Mouse (Mus musculus) cortical plate, adult 2 months (tissue): ENCODE measurements at regions not wholly inside any gene's neighbourhood (a gene's known extent, or its start where the extent isn't known, plus 50 kb on each side); places are given as distances from the start of the nearest gene placed in this dataset.

Source experiments
- H3K27ac ChIP-seq: fragments of 200-500 bp; 2 replicates; pipeline ENCODE4 v1.5.1; 2012; ENCODE audit warnings: low read length, control low read depth, inconsistent platforms; ENCODE audit not compliant: insufficient read depth
- H3K4me1 ChIP-seq: fragments of 200-500 bp; 2 replicates; pipeline ENCODE4 v1.6.1; 2011; ENCODE audit warnings: low read length; ENCODE audit not compliant: control insufficient read depth, insufficient read depth
- H3K4me3 ChIP-seq: fragments of 200-500 bp; 2 replicates; pipeline ENCODE4 v1.5.1; 2011; ENCODE audit warnings: mild to moderate bottlenecking, low read length, control low read depth; ENCODE audit not compliant: insufficient read depth
- CTCF ChIP-seq: fragments of 200-500 bp; IDR thresholded peaks from 2 replicates; pipeline ENCODE4 v1.5.1; 2011; ENCODE audit warnings: mild to moderate bottlenecking, control low read depth, low read length; ENCODE audit not compliant: insufficient read depth; ENCODE audit errors: extremely low read depth
- POLR2A ChIP-seq: fragments of 200-500 bp; IDR thresholded peaks from 2 replicates; pipeline ENCODE4 v1.6.1; 2011; ENCODE audit warnings: mild to moderate bottlenecking, low read length, control low read depth; ENCODE audit not compliant: insufficient read depth; ENCODE audit errors: extremely low read depth

DNA sequence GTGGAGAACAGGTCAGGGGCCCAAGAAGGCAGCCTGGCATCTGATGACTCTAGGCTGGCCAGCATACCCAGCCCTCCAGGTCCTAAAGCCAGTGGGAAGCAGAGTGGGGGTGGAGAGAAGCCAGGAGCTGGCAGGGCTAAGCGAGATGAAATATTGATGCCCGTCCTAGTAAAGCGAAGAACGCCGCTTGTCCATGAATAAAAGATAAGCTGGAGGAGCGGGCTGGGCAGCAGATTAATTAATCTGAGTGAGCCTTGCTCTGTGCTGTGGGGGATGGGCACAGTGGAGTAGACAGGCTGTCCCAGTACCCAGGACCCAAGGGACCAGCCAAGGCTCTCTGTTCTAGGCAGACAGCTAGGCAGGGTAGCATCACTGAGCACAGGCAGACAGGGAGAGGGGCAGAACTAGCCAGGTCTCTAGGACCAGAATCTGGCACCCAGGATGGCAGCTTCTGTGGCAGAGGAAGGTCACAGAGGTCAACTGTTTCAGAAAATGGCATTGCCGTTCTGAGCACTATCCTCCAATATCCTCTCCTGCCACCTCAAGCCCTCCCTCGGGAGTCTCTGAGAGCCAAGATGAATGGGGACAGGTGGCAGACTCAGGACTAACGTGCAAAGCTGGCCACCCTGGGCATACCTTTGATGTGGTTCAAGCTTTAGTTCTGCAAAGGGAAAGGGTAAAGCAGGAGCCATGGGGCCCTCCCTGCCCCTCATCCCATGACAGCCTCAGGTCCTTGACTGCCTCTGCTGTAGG lies 73.0 kb upstream of the Thy1 start:
- no peak for TF ChIP-seq CTCF
- TF ChIP-seq POLR2A = no peak
- H3K4me3 ChIP-seq = no peak overlapping the region
- H3K27ac ChIP-seq = no peak overlapping the region
- no peaks in the 10 kb centered on the region for H3K4me1 ChIP-seq

DNA sequence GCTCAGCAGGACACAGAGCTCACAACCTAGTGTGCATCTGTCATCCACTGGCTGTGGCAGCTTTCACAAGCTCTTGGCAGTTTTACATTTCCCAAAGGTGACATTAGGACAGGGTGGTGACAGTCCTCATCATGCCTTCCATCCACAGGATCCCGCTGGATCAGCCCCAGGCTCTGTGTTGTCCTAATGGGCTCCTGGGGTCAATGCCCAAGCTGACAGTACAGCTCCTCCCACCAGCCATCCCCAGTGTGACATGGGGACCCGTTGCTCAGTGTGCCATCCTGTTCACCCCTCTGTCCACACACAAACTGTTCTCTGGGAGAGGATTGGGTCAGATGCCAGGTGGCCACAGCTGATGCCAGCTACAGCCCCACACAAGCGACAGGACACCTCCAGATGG lies 72.3 kb upstream of the Thy1 start:
- no peak for TF ChIP-seq POLR2A
- no peak overlapping the region for H3K4me3 ChIP-seq
- no peaks in the 10 kb centered on the region for H3K4me1 ChIP-seq

DNA sequence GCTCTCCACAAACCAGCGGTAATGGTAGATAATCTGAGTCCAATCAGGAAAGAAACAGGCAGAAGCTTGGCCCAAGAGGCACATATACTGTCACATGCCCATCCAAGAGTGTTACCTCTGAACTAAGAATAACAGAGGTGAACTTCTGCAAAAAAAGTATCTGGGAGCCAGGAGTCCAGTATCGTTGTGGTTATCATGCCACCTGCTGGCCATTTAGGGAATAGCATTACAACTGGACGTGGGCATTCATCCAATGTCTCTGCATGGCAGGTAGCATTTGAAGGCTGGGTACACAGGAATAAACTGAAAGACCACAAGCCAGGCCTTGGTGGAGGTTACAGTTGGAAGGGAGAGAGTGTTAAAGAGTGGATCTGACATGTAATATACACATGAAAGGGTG lies 70.9 kb upstream of the Thy1 start:
- Histone ChIP-seq H3K4me3 (no peak overlapping the region), H3K4me1 (no peaks in the 10 kb centered on the region), H3K27ac (no peak overlapping the region)
- peak; percentile 85 for TF ChIP-seq CTCF
- no peak for TF ChIP-seq POLR2A

More for the DNA sequence above, 72.3 kb upstream of the Thy1 start:
- no peak overlapping the region for H3K27ac ChIP-seq

DNA sequence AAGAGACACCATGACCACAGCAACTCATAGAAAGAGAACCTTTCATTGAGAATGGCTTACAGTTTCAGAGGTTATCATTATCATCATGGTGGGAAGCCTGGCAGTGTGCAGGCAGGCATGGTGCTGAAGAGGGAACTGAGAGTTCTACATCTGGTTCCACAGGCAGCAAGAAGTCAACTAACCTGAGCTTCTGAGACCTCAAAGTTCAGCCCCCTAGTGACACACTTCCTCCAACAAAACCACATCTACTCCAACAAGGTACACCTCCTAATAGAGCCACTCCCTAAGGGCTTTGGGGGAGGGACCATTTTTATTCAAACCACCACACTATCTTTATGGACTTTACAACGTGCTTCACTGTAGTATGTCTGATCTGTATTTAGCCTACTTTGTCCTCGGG lies 67.8 kb upstream of the Thy1 start:
- no peaks in the 10 kb centered on the region for H3K4me1 ChIP-seq
- H3K27ac ChIP-seq = no peak overlapping the region
- no peak overlapping the region for H3K4me3 ChIP-seq
- TF ChIP-seq POLR2A (no peak), CTCF (no peak)

DNA sequence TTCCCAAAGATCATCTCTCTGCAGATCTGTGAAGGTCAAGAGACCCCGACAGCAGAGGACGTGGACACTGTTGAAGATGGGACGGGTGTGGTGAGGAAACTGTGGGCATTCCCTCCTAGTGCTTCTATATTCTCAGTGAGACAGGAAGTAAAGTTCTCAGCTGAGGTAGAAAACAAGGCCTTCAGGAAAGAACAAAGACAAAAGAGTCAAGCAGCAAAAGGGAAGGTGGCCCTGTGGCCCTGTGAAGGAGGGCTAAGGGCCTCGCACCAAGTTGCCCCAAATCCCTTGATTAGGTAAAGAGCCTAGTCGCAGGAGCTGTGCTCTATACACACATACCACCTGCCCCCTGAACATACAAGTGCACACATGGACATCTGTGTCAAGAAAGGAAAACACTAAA lies 66.8 kb upstream of the Thy1 start:
- TF ChIP-seq POLR2A = no peak
- TF ChIP-seq CTCF = no peak
- Histone ChIP-seq H3K27ac (no peak overlapping the region), H3K4me1 (no peaks in the 10 kb centered on the region), H3K4me3 (no peak overlapping the region)

DNA sequence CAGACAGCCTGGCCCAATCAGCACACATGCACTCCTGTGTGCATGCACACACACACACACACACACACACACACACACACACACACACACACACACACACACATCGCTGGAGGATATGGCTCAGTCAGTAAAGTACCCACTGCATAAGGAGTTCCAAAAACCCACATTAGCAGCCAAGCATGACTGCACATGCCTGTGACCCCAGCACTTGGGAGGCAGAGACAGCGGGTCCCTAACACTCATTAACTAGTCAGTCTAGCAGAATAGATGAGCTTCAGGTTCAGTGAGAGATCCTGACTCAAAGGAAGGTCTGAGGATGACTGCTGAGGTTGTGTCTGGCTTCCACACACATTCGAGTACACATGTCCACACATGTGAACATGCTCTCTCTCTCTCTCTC lies 65.4 kb upstream of the Thy1 start:
- no peak overlapping the region for H3K4me3 ChIP-seq
- no peak for TF ChIP-seq CTCF
- TF ChIP-seq POLR2A = no peak
- no peaks in the 10 kb centered on the region for H3K4me1 ChIP-seq
- H3K27ac ChIP-seq = no peak overlapping the region

DNA sequence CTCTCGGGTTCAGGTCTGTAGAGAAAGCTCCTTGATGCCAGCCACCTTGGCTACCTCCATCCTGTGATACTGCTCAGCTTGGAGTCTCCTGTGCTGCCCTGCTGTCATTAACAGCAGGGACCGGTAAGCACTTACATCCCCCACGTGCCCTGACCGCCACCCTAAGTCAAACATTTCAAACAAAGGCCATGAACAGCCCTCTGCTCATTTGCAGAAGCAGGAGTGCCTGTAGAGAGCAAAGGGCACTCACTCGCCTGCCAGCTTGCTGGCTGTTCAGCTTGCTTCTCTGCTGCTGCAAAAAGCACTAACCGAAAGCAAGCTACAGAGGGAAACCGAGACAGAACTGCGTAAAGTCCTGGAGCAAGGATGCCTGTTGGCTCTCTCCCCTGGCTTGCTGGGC lies 61.8 kb upstream of the Thy1 start:
- Histone ChIP-seq H3K4me1 (no peaks in the 10 kb centered on the region), H3K4me3 (no peak overlapping the region), H3K27ac (no peak overlapping the region)
- TF ChIP-seq CTCF = no peak
- TF ChIP-seq POLR2A = no peak

DNA sequence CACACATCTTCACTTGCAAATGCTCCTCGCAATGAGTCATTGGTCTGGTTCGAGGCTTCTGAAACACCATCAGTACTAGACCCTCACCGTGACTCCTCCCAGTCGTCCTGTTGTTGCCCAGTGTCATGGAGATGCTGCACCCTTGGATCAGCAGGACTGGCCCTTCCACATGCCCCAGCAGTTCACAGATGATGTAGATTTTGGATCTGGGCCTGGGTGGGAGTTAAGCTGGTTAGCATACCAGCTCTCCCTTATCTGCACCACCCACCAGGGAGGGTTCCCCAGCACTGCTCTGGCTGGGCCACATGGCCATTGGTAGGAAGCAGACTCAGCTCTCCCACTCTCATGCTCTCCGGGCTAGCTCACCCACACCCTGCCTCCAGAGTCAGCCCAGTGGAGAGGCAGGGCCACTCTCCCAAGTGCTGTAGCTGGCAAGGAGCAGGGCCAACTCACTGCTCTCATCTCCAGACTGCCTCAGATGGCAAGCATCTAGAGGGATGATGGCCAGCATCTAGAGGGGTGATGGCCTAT lies 60.8 kb upstream of the Thy1 start:
- no peak overlapping the region for H3K27ac ChIP-seq
- no peaks in the 10 kb centered on the region for H3K4me1 ChIP-seq
- H3K4me3 ChIP-seq = no peak overlapping the region
- TF ChIP-seq CTCF = no peak

DNA sequence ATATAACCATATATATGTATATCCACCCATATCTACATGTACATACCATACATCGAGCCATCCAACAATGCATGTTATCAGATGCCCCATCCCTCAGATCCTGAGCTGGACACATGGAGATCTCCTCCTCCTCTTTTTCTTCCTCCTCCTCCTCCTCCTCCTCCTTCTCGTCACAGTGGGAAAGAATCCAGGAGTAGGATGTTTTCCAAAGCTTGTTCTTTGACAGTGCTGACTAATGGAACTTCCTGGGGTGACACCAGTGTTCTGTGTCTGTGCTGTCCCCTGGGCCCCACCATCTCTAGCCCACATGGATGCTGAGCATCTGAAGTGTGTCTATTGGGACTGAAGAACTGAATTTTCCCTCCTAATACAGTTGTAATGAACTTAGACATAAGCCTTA lies 60.0 kb upstream of the Thy1 start:
- Histone ChIP-seq H3K27ac (no peak overlapping the region), H3K4me3 (no peak overlapping the region), H3K4me1 (no peaks in the 10 kb centered on the region)
- TF ChIP-seq CTCF = no peak
- TF ChIP-seq POLR2A = no peak

DNA sequence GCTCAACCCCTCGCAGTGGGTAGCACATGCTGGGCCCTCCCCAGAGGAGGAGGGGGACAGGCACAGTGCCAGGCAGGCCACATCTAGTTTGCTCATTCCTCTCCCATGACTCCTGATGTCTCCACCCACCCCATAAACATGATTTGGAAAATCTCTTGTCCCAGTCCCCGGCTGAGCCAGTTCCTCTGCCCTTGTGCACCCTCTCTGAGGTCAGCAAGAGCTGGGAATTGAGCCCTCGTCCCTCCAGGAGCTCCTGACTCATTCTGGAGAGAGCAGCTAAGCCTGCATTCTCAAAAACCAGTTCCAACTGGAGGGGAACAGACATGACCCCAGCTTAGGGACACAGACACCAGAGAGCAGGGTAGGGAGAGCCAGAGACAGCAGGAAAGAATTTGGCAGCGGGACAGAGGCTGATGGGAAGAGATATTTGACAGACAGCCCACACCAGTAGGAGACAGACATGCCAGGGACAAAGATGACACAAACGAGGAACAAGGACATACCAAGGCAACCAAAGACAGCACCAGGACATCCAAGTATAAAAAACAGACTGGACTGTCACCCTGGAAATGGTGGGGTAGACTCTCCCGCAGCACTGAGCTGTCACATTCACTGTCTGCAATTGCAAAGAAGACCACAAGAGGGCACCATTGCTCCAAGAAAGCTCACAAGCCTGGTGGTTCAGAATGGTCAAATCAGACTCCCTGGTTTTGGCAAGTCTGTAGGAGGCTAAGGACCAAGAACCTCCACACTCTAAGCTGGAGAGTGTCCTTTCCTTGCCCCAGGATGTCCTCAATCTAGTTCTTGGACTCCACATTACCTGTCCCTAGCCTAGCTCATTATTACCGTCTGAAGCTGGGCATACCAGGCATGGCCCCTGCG lies 58.8 kb upstream of the Thy1 start:
- no peak overlapping the region for H3K27ac ChIP-seq
- TF ChIP-seq POLR2A (no peak), CTCF (peak; percentile 99)
- H3K4me1 ChIP-seq = no peaks in the 10 kb centered on the region
- no peak overlapping the region for H3K4me3 ChIP-seq
